Mouse (Mus musculus): ENCODE data around the gene Gm17387.

GRCm38 (mm10) chr7:141070058-141070862, 41.3 kb downstream of the Gm17387 start:
- TF ChIP-seq CTCF (IDR thresholded peaks at IDR 0.05; ENCODE audit: low read depth, low read length): peak; percentile 79
- no peak for TF ChIP-seq POLR2A (IDR thresholded peaks at IDR 0.05; ENCODE audit: extremely low read depth, insufficient read depth, low read length)

Measured in liver, adult 2 months (tissue).